Mouse (Mus musculus): ENCODE results near the gene Accs.

DNA sequence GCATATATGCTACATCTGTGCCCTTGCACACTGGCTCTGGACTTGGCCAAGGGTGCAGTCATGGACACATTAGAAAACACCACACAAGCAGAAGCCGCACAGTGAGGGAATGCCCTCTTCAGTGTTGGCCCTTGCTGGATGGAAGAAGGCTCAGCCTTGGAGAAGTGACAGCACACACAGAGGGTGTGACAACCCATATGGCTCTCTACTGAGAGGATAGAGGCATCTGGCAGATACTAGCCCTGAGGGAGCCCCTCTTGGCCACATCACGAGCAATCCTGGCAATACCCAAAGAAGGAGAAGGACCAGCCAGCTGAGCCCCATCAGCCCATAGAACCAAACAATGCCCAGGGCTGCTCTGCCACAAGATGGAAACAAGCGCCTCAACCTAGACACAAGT, 24.9 kb upstream of the Accs start:
- TF ChIP-seq CTCF (conservative IDR thresholded peaks at IDR 0.05; ENCODE audit: low read length) (no peak), POU5F1 (IDR thresholded peaks at IDR 0.05; ENCODE audit: borderline replicate concordance, low read length) (no peak), NANOG (IDR thresholded peaks at IDR 0.05; ENCODE audit: borderline replicate concordance, low read length) (no peak)

Data from E14TG2a.4 (cell line).